Mouse (Mus musculus) forebrain, embryonic 14.5 days (tissue): ENCODE measurements at regions not wholly inside any gene's neighbourhood (a gene's known extent, or its start where the extent isn't known, plus 50 kb on each side); places are given as distances from the start of the nearest gene placed in this dataset.
A peak's percentile ranks its signal among the peaks of the same experiment; 100 is the strongest.

Source experiments
- ATAC-seq: fragments of 200-750 bp; cut with Nextera tagmentation; 2 replicates; pipeline ENCODE4 v1.8.0; 2017; ENCODE audit warnings: mild to moderate bottlenecking, moderate library complexity
- DNase-seq: peaks from one replicate; pipeline ENCODE4 v3.0.0-alpha.2; 2015; ENCODE audit warnings: low spot score
- H3K27ac ChIP-seq: fragments of 300-500 bp; sonication (generic); 2 replicates; pipeline ENCODE4 v1.5.1; 2014; ENCODE audit warnings: low read depth, mild to moderate bottlenecking, control low read depth, low read length, moderate library complexity
- H3K27me3 ChIP-seq: fragments of 300-500 bp; sonication (generic); replicated peaks from 2 replicates; pipeline ENCODE4 v1.6.1; 2014; ENCODE audit warnings: low read length, control low read depth, mixed read lengths; ENCODE audit not compliant: control insufficient read depth, insufficient read depth
- H3K36me3 ChIP-seq: fragments of 300-500 bp; sonication (generic); 2 replicates; pipeline ENCODE4 v1.6.1; 2014; ENCODE audit warnings: low read length, control low read depth; ENCODE audit not compliant: control insufficient read depth, insufficient read depth
- H3K4me1 ChIP-seq: fragments of 300-500 bp; sonication (generic); 2 replicates; pipeline ENCODE4 v1.6.1; 2014; ENCODE audit warnings: antibody characterized with exemption, low read length, control low read depth; ENCODE audit not compliant: control insufficient read depth, insufficient read depth
- H3K4me2 ChIP-seq: fragments of 300-500 bp; sonication (generic); 2 replicates; pipeline ENCODE4 v1.6.1; 2014; ENCODE audit warnings: mild to moderate bottlenecking, control low read depth, low read length
- H3K4me3 ChIP-seq: fragments of 300-500 bp; sonication (generic); 2 replicates; pipeline ENCODE4 v1.5.1; 2014; ENCODE audit warnings: low read depth, low read length, control low read depth
- H3K9ac ChIP-seq: fragments of 300-500 bp; sonication (generic); 2 replicates; pipeline ENCODE4 v1.6.1; 2014; ENCODE audit warnings: mild to moderate bottlenecking, low read length, control low read depth, moderate library complexity
- H3K9me3 ChIP-seq: fragments of 300-500 bp; sonication (generic); replicated peaks from 2 replicates; pipeline ENCODE4 v1.6.1; 2016; ENCODE audit warnings: low read length, control low read depth, mixed read lengths; ENCODE audit not compliant: control insufficient read depth
- WGBS: fragments of 180-500 bp; shearing (Covaris S2); extraction: QIAGEN DNeasy Blood & Tissue Kit; methylation state at CpG from one replicate; pipeline ENCODE4 v1.1.7; 2014; 5-methylcytosine and 5-hydroxymethylcytosine counted together

- H3K4me3 ChIP-seq = no peak overlapping the region
- H3K4me1 ChIP-seq = no peaks in the 10 kb centered on the region
- no peaks in the 10 kb centered on the region for H3K27me3 ChIP-seq
- no peak overlapping the region for H3K4me2 ChIP-seq
- H3K9ac ChIP-seq = no peak overlapping the region
- no peak overlapping the region for H3K27ac ChIP-seq
- no peaks in the 10 kb centered on the region for H3K9me3 ChIP-seq
- no peaks in the 10 kb centered on the region for H3K36me3 ChIP-seq
- ATAC-seq (no peak), DNase-seq (no peak)
- 80% methylated on average over 1 of the region's 1 CpGs for WGBS
Observed at GRCm38 (mm10) chr3:45198994-45199589, 179.1 kb upstream of the Pcdh10 start.

GRCm38 (mm10) chr3:45204392-45205043, 173.7 kb upstream of the Pcdh10 start:
- no peaks in the 10 kb centered on the region for H3K36me3 ChIP-seq
- H3K27ac ChIP-seq = no peak overlapping the region
- no peak overlapping the region for H3K4me3 ChIP-seq
- ATAC-seq = no peak
- H3K4me2 ChIP-seq = no peak overlapping the region
- H3K9me3 ChIP-seq = no peaks in the 10 kb centered on the region
- no peaks in the 10 kb centered on the region for H3K4me1 ChIP-seq
- no peaks in the 10 kb centered on the region for H3K27me3 ChIP-seq
- peak; percentile 0 for DNase-seq
- H3K9ac ChIP-seq = no peak overlapping the region
- 82% methylated on average over 2 of the region's 2 CpGs for WGBS

- WGBS = 26% methylated on average over 5 of the region's 5 CpGs
- peak; percentile 32; the same call in 1 of the 2 replicates for ATAC-seq
Observed at GRCm38 (mm10) chr3:45231641-45232433, 146.4 kb upstream of the Pcdh10 start.

GRCm38 (mm10) chr3:45238457-45238856, 139.7 kb upstream of the Pcdh10 start:
- Histone ChIP-seq H3K4me3 (no peak overlapping the region), H3K4me1 (no peaks in the 10 kb centered on the region), H3K9me3 (no peaks in the 10 kb centered on the region), H3K36me3 (no peaks in the 10 kb centered on the region), H3K4me2 (no peak overlapping the region), H3K27ac (no peak overlapping the region), H3K9ac (no peak overlapping the region), H3K27me3 (no peaks in the 10 kb centered on the region)
- WGBS = 91% methylated on average over 2 of the region's 2 CpGs
- ATAC-seq (no peak), DNase-seq (no peak)

More at GRCm38 (mm10) chr3:45231641-45232433, 146.4 kb upstream of the Pcdh10 start:
- no peak overlapping the region for H3K27ac ChIP-seq
- H3K9me3 ChIP-seq = no peaks in the 10 kb centered on the region
- no peak overlapping the region for H3K9ac ChIP-seq
- no peak overlapping the region for H3K4me3 ChIP-seq
- H3K4me2 ChIP-seq = no peak overlapping the region
- no peaks in the 10 kb centered on the region for H3K4me1 ChIP-seq
- peak; percentile 46 for DNase-seq
- no peaks in the 10 kb centered on the region for H3K36me3 ChIP-seq
- H3K27me3 ChIP-seq = no peaks in the 10 kb centered on the region

- H3K4me2 ChIP-seq = no peak overlapping the region
- no peak for DNase-seq
- no peaks in the 10 kb centered on the region for H3K36me3 ChIP-seq
- no peak overlapping the region for H3K9ac ChIP-seq
- no peaks in the 10 kb centered on the region for H3K4me1 ChIP-seq
- whole genome bisulfite sequencing = 88% methylated on average over 1 of the region's 1 CpGs
- H3K27ac ChIP-seq = no peak overlapping the region
- no peak for ATAC-seq
- H3K4me3 ChIP-seq = no peak overlapping the region
- H3K27me3 ChIP-seq = no peaks in the 10 kb centered on the region
- no peaks in the 10 kb centered on the region for H3K9me3 ChIP-seq
Observed at GRCm38 (mm10) chr3:45245456-45245855, 132.7 kb upstream of the Pcdh10 start.

- Histone ChIP-seq H3K36me3 (no peaks in the 10 kb centered on the region), H3K27me3 (no peaks in the 10 kb centered on the region), H3K4me3 (no peak overlapping the region), H3K4me2 (no peak overlapping the region), H3K27ac (no peak overlapping the region), H3K4me1 (no peaks in the 10 kb centered on the region), H3K9me3 (no peaks in the 10 kb centered on the region), H3K9ac (no peak overlapping the region)
- DNase-seq (no peak), ATAC-seq (no peak)
- 78% methylated on average over 1 of the region's 1 CpGs for WGBS
Observed at GRCm38 (mm10) chr3:45246601-45247000, 131.6 kb upstream of the Pcdh10 start.

GRCm38 (mm10) chr3:45276783-45277182, 101.4 kb upstream of the Pcdh10 start:
- no peaks in the 10 kb centered on the region for H3K4me1 ChIP-seq
- no peak overlapping the region for H3K4me2 ChIP-seq
- no peaks in the 10 kb centered on the region for H3K9me3 ChIP-seq
- ATAC-seq = no peak
- H3K4me3 ChIP-seq = no peak overlapping the region
- no peaks in the 10 kb centered on the region for H3K36me3 ChIP-seq
- H3K27ac ChIP-seq = no peak overlapping the region
- H3K27me3 ChIP-seq = no peaks in the 10 kb centered on the region
- DNase-seq = no peak
- 89% methylated on average over 6 of the region's 6 CpGs for WGBS
- H3K9ac ChIP-seq = no peak overlapping the region

GRCm38 (mm10) chr3:45297242-45297853, 80.8 kb upstream of the Pcdh10 start:
- H3K4me2 ChIP-seq = no peak overlapping the region
- H3K4me3 ChIP-seq = no peak overlapping the region
- H3K36me3 ChIP-seq = no peaks in the 10 kb centered on the region
- no peaks in the 10 kb centered on the region for H3K27me3 ChIP-seq
- 81% methylated on average over 12 of the region's 12 CpGs for WGBS
- ATAC-seq = no peak
- no peaks in the 10 kb centered on the region for H3K4me1 ChIP-seq
- no peaks in the 10 kb centered on the region for H3K9me3 ChIP-seq
- peak; percentile 4 for DNase-seq
- H3K27ac ChIP-seq = no peak overlapping the region
- H3K9ac ChIP-seq = no peak overlapping the region
